Mouse (Mus musculus): Measurements from ENCODE around the gene Ankrd24. TPM values are rescaled to one million over a fixed set of nuclear protein-coding genes. Genes with fewer than 3 reads are reported as not detected.

The Ankrd24 gene
- polyA plus RNA-seq, 1 experiment from 2014 or later: 13.5 TPM

DNA sequence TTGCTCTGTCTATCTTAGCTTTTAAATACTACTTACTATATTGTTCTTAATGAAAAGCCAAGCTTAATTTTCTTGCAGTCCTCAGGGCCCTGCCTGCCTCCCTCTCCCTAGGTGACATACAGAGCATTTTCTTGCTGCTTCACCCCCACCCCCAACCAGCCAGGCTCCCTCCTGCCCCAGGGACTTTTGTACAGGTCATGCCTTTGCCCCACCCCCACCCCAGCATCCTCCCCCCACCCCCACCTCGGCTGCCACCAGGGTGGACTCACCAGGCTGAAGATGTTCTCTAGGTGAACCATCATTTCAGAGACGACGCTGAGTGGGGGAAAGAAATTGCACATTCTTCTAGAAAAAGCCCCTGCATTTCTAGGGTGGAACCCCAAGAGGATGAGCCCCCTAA is 30.0 kb upstream of the Ankrd24 start:
- no peak for ATAC-seq (ENCODE audit: insufficient number of reproducible peaks, insufficient read depth, low FRiP score, low TSS enrichment)
- Histone ChIP-seq H3K27ac (peak overlapping the region; percentile 37; the same call in 1 of the 2 replicates), H3K4me2 (replicated peaks) (no peak overlapping the region), H3K36me3 (no peaks in the 10 kb centered on the region), H3K4me1 (peaks cover 61% of the 10 kb centered on the region), H3K4me3 (no peak overlapping the region), H3K27me3 (peaks cover 13% of the 10 kb centered on the region; the same call in 1 of the 2 replicates), H3K9ac (no peak overlapping the region), H3K9me3 (no peaks in the 10 kb centered on the region)
- WGBS: 19% methylated on average over 3 of the region's 3 CpGs

DNA sequence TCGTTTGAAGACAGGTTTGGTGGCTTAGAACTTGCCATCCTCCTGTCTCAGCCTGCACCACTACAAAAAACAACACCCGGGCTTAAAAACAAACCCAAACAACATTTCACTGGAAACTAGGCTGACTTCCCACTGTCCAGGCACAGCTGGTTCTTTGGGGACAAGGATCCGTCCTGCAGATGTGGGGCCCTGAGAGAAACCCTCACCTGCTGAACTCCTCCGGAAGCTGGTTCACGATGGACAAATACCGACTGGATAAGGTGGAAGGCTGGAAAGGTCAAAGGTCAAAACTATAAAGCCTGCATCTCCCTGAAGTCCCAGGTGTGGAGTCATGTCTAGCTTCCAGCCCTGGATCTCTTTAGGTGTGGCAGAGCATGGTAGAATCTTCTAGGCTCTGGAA is 29.5 kb upstream of the Ankrd24 start:
- H3K4me2 ChIP-seq (replicated peaks): no peak overlapping the region
- no peak overlapping the region for H3K4me3 ChIP-seq
- H3K9ac ChIP-seq: no peak overlapping the region
- ATAC-seq (ENCODE audit: insufficient number of reproducible peaks, insufficient read depth, low FRiP score, low TSS enrichment): no peak
- no peaks in the 10 kb centered on the region for H3K36me3 ChIP-seq
- no peaks in the 10 kb centered on the region for H3K9me3 ChIP-seq
- peaks cover 11% of the 10 kb centered on the region; the same call in 1 of the 2 replicates for H3K27me3 ChIP-seq
- peaks cover 61% of the 10 kb centered on the region for H3K4me1 ChIP-seq
- H3K27ac ChIP-seq: 0 out of 2 replicates have a peak overlapping the region, but pooled peaks have one; percentile 37
- WGBS: 33% methylated on average over 6 of the region's 6 CpGs

DNA sequence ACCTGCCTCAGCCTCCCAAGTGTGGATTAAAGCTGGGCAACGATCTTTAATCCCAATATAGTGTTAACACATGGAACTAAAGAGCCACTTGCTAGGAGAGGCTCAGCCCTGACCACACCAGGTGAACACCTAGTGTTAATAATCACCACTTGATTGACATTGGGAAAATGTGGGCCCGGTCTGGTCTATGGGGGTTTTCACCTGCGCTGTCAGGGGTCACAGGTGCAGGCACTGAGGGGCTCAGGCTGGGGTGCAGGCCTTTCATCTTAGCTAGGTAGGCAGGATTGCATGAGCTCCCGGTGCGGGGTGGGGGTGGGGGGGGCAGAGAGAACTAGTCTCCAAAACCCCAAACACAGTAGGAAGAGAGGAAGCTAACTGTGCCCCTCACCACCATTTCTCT is 28.7 kb upstream of the Ankrd24 start:
- Histone ChIP-seq H3K4me3 (no peak overlapping the region), H3K27me3 (peaks cover 4% of the 10 kb centered on the region; the same call in 1 of the 2 replicates), H3K9ac (no peak overlapping the region), H3K27ac (peak overlapping the region; percentile 72; the same call in 1 of the 2 replicates), H3K4me1 (peaks cover 61% of the 10 kb centered on the region), H3K9me3 (no peaks in the 10 kb centered on the region), H3K36me3 (no peaks in the 10 kb centered on the region), H3K4me2 (replicated peaks) (no peak overlapping the region)
- 75% methylated on average over 5 of the region's 5 CpGs for WGBS
- ATAC-seq (ENCODE audit: insufficient number of reproducible peaks, insufficient read depth, low FRiP score, low TSS enrichment): no peak

DNA sequence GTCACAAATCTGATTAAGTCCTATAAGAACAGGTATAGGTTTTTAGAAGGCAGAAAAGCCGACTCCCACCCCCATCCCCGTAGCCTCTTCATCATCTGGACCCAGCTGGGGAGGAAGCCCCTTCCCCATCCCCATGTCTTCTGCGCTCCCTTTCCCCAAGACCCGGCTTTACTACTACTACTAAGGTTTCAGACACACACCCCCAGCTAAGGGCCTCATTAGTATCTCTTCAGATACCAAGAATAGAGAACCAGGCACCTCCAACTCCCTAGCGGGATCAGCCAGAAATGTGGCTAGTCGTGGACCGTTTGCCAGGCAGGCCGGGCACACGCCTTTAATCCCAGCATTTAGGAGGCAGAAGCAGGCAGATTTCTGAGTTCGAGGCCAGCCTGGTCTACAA is 28.2 kb upstream of the Ankrd24 start:
- H3K4me3 ChIP-seq: no peak overlapping the region
- no peak overlapping the region for H3K9ac ChIP-seq
- H3K36me3 ChIP-seq: no peaks in the 10 kb centered on the region
- 43% methylated on average over 10 of the region's 10 CpGs for WGBS
- no peak overlapping the region for H3K4me2 ChIP-seq (replicated peaks)
- H3K4me1 ChIP-seq: peaks cover 61% of the 10 kb centered on the region
- ATAC-seq (ENCODE audit: insufficient number of reproducible peaks, insufficient read depth, low FRiP score, low TSS enrichment): no peak
- H3K27me3 ChIP-seq: 0 out of 2 replicates have a peak, but pooled peaks cover 4% of the 10 kb centered on the region
- H3K9me3 ChIP-seq: no peaks in the 10 kb centered on the region
- H3K27ac ChIP-seq: peak overlapping the region; percentile 72

DNA sequence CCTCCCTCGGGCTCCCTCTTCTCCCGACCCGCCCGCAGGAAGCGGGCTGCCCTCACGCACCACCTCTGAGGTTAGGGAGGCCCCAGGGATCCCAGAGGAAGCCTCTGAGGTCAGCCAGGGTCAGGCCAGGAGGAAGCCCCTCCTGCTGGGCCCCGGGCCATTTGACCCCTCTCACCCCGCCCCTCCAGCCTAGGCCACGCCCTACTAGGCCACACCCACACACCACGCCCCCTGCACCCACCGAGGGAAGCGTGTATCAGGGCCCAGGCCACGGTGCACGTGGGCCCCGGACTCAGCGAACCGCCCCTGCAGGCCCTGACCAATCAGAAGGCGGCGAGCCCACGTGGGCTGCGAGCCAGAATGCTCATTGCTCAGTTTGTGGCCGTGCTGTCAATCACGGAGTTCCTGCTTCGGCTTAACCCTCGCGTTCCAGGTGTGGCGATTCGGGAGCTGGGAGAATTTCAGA is 27.6 kb upstream of the Ankrd24 start, which contains the start of gene Tle6:
Gene Tle6, minus strand, starts transcription at position 336 of the 466 bp plus-strand sequence.
- under 1% methylated on average over 26 of the region's 28 CpGs for WGBS
- H3K9me3 ChIP-seq: no peaks in the 10 kb centered on the region
- 0 out of 2 replicates have a peak within 1 kb of the TSS, but pooled peaks have one; percentile 17 for H3K9ac ChIP-seq
- peak within 1 kb of the TSS; percentile 42 for H3K4me2 ChIP-seq (replicated peaks)
- no peaks in the 10 kb centered on the region for H3K36me3 ChIP-seq
- ATAC-seq (ENCODE audit: insufficient number of reproducible peaks, insufficient read depth, low FRiP score, low TSS enrichment): peak; percentile 72
- no peaks in the 10 kb centered on the region for H3K27me3 ChIP-seq
- H3K4me1 ChIP-seq: peaks cover 61% of the 10 kb centered on the region
- H3K27ac ChIP-seq: peak within 1 kb of the TSS; percentile 72
- H3K4me3 ChIP-seq: peak within 1 kb of the TSS; percentile 9

DNA sequence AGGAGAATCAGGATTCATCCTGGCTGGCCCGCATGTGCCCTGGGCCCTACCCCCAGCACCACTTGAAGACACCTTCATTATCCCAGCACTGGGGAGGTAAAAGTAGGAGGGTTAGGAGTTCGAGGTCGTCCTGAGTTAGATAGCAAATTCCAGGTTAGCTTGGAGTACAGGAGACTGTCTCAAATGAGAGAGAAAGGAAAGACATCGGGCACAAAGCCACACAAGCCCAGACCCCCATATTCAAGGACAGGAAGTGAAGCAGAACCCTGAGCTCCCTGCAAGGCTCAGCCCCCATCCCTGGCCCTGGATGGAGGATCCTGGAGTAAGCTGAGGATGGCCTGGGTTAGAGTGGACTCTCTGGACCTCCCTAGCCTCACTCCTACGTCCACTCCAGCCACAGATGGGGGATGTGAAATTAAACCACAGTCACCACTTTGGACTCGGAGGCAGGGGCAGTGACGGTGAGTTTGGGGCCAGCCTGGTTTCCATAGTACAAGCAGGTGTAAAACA is 26.9 kb upstream of the Ankrd24 start:
- H3K4me3 ChIP-seq: no peak overlapping the region
- peak overlapping the region; percentile 42 for H3K4me2 ChIP-seq (replicated peaks)
- H3K27ac ChIP-seq: peak overlapping the region; percentile 63; the same call in 1 of the 2 replicates

DNA sequence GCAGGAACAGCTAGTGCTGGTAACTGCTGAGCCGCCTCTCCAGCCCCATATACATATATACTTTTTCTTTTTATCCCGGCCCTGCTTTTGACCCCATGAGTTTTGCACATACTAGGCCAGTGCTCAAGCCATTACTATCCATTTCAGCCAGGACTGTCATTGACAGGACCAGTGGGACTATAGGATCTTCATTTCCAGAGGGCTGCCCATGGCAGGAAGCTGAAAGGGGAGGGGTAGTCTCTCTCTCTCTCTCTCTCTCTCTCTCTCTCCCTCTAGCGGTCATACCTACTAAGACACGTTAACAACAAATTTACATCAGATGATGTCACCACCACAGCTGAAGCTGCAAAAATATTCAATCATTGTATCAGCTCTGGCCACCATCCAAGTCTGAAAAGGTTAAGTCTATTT is 25.6 kb upstream of the Ankrd24 start:
- H3K9me3 ChIP-seq: no peaks in the 10 kb centered on the region
- WGBS: 14% methylated on average over 4 of the region's 4 CpGs
- H3K9ac ChIP-seq: no peak overlapping the region
- no peak for ATAC-seq (ENCODE audit: insufficient number of reproducible peaks, insufficient read depth, low FRiP score, low TSS enrichment)
- H3K4me1 ChIP-seq: peaks cover 47% of the 10 kb centered on the region
- H3K27me3 ChIP-seq: no peaks in the 10 kb centered on the region
- no peak overlapping the region for H3K4me3 ChIP-seq
- H3K27ac ChIP-seq: no peak overlapping the region; the same call in 1 of the 2 replicates
- H3K4me2 ChIP-seq (replicated peaks): no peak overlapping the region
- no peaks in the 10 kb centered on the region for H3K36me3 ChIP-seq

More for the DNA sequence above, 26.9 kb upstream of the Ankrd24 start:
- H3K27me3 ChIP-seq: no peaks in the 10 kb centered on the region
- no peaks in the 10 kb centered on the region for H3K9me3 ChIP-seq
- H3K36me3 ChIP-seq: no peaks in the 10 kb centered on the region
- 0 out of 2 replicates have a peak overlapping the region, but pooled peaks have one; percentile 17 for H3K9ac ChIP-seq
- H3K4me1 ChIP-seq: peaks cover 54% of the 10 kb centered on the region
- ATAC-seq (ENCODE audit: insufficient number of reproducible peaks, insufficient read depth, low FRiP score, low TSS enrichment): 0 out of 2 replicates have a peak, but pooled peaks have one; percentile 17
- 11% methylated on average over 7 of the region's 7 CpGs for WGBS

DNA sequence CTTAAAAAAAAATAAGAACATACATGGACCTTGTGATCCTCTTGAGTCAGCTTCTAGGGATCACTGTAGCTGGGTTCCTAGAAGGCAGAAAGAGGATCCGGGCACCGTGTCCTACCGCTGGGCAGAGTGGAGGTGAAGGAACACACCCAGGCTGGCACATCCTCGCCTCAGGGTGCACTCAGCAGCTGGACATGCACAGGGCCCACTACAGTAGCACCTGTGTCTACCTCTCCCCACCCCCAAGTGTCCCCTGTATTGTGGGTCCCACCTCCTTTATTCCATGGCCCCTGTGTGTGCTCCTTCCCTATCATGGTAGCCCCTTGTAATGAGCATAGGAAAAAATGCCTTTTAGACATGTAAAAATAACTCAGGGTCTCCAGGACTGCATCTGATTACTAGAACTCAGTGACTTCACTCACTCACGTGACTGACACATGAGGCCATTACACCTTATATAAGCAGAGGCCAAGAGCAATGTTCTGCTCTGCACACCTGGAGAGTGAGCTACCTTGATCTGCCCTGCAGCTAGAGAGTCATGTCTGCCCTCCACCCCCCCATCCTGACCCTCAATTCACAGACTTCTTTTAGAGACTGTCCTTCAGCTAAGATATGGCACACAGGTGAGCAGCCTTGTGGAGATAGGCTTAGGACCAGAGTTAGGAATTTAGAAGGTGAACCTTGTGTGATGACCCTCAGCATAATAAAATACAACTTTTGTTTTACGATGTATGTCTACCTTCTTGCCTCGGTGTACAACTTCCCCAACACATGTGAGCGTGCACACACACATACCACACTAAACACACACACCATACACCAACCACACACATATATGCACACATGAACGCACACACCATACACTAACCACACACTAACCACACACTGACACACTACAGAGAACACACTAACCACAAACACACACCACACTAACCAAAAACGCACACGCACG is 24.0 kb upstream of the Ankrd24 start:
- H3K9me3 ChIP-seq: no peaks in the 10 kb centered on the region
- H3K36me3 ChIP-seq: no peaks in the 10 kb centered on the region
- H3K4me3 ChIP-seq: no peak overlapping the region
- no peaks in the 10 kb centered on the region for H3K27me3 ChIP-seq
- no peak overlapping the region for H3K9ac ChIP-seq
- 80% methylated on average over 12 of the region's 12 CpGs for WGBS
- H3K27ac ChIP-seq: no peak overlapping the region; the same call in 1 of the 2 replicates
- peaks cover 36% of the 10 kb centered on the region for H3K4me1 ChIP-seq
- ATAC-seq (ENCODE audit: insufficient number of reproducible peaks, insufficient read depth, low FRiP score, low TSS enrichment): no peak
- H3K4me2 ChIP-seq (replicated peaks): peak overlapping the region; percentile 85

DNA sequence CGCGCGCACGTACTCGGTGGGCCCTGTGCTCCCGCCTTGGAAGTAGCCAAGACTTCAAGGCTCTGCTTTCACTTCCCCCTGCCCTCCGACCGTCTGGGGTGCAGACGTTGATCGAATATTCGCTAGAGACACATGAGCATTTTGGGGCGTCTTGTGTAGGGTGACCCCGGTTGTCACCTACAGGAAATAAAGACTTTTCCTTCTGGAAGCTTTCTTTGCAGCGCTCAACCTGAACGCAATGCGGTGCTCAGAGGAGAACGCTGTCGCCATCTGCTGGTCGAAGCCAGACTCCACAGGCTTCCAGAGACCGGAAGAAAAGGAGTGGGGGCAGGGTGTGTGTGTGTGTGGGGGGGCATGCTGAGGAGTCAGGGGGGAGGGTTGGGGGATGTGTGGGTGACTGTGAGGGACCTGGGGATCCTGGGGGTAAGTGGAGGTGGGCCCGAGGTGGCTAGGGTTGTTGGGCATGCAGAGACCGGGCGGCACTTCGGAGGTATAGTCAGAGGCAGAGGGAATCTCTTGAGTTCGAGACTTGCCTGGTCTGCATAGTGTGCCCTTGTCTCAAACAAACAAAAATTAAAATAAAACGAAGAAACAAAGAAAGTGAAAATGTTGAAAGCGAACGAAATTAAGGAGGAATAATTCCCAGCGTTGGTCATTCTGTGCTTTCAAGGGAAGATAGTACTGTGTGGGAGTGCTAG is 23.2 kb upstream of the Ankrd24 start:
- no peaks in the 10 kb centered on the region for H3K36me3 ChIP-seq
- ATAC-seq (ENCODE audit: insufficient number of reproducible peaks, insufficient read depth, low FRiP score, low TSS enrichment): no peak
- H3K27me3 ChIP-seq: no peaks in the 10 kb centered on the region
- H3K9me3 ChIP-seq: no peaks in the 10 kb centered on the region
- H3K4me3 ChIP-seq: peak overlapping the region; percentile 54
- H3K4me1 ChIP-seq: peaks cover 35% of the 10 kb centered on the region
- H3K27ac ChIP-seq: peak overlapping the region; percentile 90
- 19% methylated on average over 29 of the region's 29 CpGs for WGBS
- H3K4me2 ChIP-seq (replicated peaks): peak overlapping the region; percentile 85
- no peak overlapping the region for H3K9ac ChIP-seq

DNA sequence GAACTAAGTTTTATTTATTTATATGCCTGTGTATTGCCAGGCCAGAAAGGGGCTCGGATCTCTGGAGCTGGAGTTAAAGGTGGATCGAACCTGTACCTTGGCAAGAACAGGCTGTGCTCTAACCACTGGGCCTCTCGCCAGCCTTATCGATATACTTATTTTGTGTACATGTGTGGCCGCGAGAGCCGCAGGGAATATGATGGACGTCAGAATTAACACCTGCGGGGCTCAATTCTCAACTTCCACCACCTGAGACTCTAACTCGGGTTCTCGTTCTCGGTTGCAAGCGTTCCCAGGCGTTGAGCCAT is 22.7 kb upstream of the Ankrd24 start:
- Histone ChIP-seq H3K36me3 (no peaks in the 10 kb centered on the region), H3K9ac (peak overlapping the region; percentile 28; the same call in 1 of the 2 replicates), H3K27me3 (no peaks in the 10 kb centered on the region), H3K9me3 (no peaks in the 10 kb centered on the region), H3K4me1 (peaks cover 33% of the 10 kb centered on the region), H3K27ac (peak overlapping the region; percentile 90), H3K4me3 (peak overlapping the region; percentile 54), H3K4me2 (replicated peaks) (peak overlapping the region; percentile 85)
- no peak for ATAC-seq (ENCODE audit: insufficient number of reproducible peaks, insufficient read depth, low FRiP score, low TSS enrichment)
- WGBS: 5% methylated on average over 14 of the region's 14 CpGs
